In the genomic region with DNA sequence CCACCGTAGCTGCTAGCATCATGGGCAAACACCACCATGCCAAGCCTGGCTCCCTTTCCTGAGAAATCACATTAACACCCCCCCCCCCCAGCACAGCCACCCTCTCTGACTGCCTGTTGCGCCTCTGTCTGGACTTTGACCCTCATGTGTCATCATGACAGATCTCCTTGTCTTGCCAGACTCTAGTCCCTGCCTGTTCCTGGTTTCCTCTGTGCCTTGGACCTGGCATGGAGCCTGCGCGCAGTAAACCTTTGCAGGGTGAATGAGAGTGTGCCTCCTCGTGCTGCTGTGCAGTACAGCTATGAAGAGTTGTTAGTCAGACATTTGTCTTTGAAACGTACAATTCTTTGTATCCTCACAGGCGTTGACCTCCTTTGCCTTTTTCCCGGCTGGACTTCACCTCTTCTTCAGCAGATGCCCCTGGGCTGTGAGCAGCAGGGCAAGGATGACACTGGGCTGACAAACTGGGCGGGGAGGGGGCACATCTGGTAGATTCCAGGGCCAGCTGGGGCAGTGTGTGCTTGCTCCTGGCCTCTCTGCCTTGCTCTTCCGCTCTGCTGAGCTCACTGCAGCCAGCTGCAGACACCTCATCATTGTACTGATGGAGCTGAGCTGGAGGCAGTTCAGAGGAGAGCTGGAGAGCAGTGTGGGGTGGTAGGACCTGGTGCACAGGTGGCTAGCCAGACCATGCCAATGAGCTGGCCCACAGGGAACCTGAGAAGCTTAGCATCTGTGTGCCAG, we compare ENCODE assay signal across 13 mouse cellular contexts.
A peak's percentile ranks its signal among the peaks of the same experiment; 100 is the strongest.
DNase-seq lines count a peak whose midpoint lies in the region; ATAC-seq and TF ChIP-seq lines count a peak whose summit lies in the region.
"Had no signal": no experiment of that assay in that cellular context is flagged by ENCODE, and none has a peak within 500 bp of the region (broad histone marks: within the 10 kb centered on the region; RNA-seq: fewer than 3 reads in every experiment).

No protein-coding gene starts in this region.

- TF ChIP-seq CTCF in lung, postnatal 0 days (IDR thresholded peaks at IDR 0.05) = no peak
- no peak for TF ChIP-seq CTCF in left cerebral cortex, adult 2 months (IDR thresholded peaks at IDR 0.05)

- WGBS in lung, postnatal 0 days = 31% methylated on average over 9 of the region's 10 CpGs
- WGBS in neural tube, embryonic 15.5 days = 46% methylated on average over 10 of the region's 10 CpGs

- ATAC-seq in lung, postnatal 0 days = peak; percentile 41
- ATAC-seq in neural tube, embryonic 15.5 days (ENCODE audit: low FRiP score) = peak; percentile 55
- no peak for ATAC-seq in cerebellum, adult (ENCODE audit: insufficient number of reproducible peaks, low FRiP score, low TSS enrichment)

- H3K27ac ChIP-seq in lung, postnatal 0 days (ENCODE audit: low read length) = no peak overlapping the region
- H3K27ac ChIP-seq in neural tube, embryonic 15.5 days (replicated peaks) = no peak overlapping the region
- H3K27ac ChIP-seq in left cerebral cortex, adult 2 months = no peak overlapping the region
- H3K27ac ChIP-seq: embryonic facial prominence, embryonic 12.5 days had no signal

- no peak for TF ChIP-seq EP300 in lung, postnatal 0 days (IDR thresholded peaks at IDR 0.05)

- DNase-seq in lung, postnatal 0 days (ENCODE audit: low spot score) = peak; percentile 29
- DNase-seq in lung, postnatal 25 days (ENCODE audit: low spot score) = no peak
- DNase-seq in embryo, embryonic 10.5 days (ENCODE audit: low spot score) = peak; percentile 17
- peak; percentile 77 for DNase-seq in kidney, adult 9 months
- DNase-seq in left cerebral cortex, adult 2 months (ENCODE audit: extremely low spot score in 1 of 2, low spot score in 2 of 2) = no peak
- no peak for DNase-seq in left cerebral cortex, postnatal 36 days (ENCODE audit: low spot score in 2 of 2)
- DNase-seq: gastrocnemius, postnatal 10 days; left cerebral cortex, postnatal 4 days; midbrain, embryonic 14.5 days; right cerebral cortex, postnatal 4 days had no signal

- no peaks in the 10 kb centered on the region for H3K36me3 ChIP-seq in lung, postnatal 0 days (ENCODE audit: insufficient read depth, low read length)
- no peaks in the 10 kb centered on the region for H3K36me3 ChIP-seq in neural tube, embryonic 15.5 days
- H3K36me3 ChIP-seq: embryonic facial prominence, embryonic 12.5 days had no signal

- H3K4me1 ChIP-seq in lung, postnatal 0 days (ENCODE audit: insufficient read depth, low read depth, low read length) = no peaks in the 10 kb centered on the region
- H3K4me1 ChIP-seq in neural tube, embryonic 15.5 days = no peaks in the 10 kb centered on the region
- H3K4me1 ChIP-seq: embryonic facial prominence, embryonic 12.5 days had no signal

- no peak overlapping the region for H3K4me2 ChIP-seq in lung, postnatal 0 days (replicated peaks; ENCODE audit: low read depth, low read length)
- H3K4me2 ChIP-seq in neural tube, embryonic 15.5 days = no peak overlapping the region
- H3K4me2 ChIP-seq: embryonic facial prominence, embryonic 12.5 days had no signal

- H3K27me3 ChIP-seq in lung, postnatal 0 days (replicated peaks; ENCODE audit: insufficient read depth, low read length) = no peaks in the 10 kb centered on the region; the same call in 1 of the 2 replicates
- peaks cover 47% of the 10 kb centered on the region for H3K27me3 ChIP-seq in neural tube, embryonic 15.5 days (replicated peaks)

- H3K9me3 ChIP-seq in lung, postnatal 0 days (ENCODE audit: low read length) = no peaks in the 10 kb centered on the region
- no peaks in the 10 kb centered on the region for H3K9me3 ChIP-seq in neural tube, embryonic 15.5 days (replicated peaks)
- H3K9me3 ChIP-seq: embryonic facial prominence, embryonic 12.5 days had no signal

- no peak overlapping the region for H3K4me3 ChIP-seq in lung, postnatal 0 days (ENCODE audit: low read depth, low read length)
- no peak overlapping the region for H3K4me3 ChIP-seq in neural tube, embryonic 15.5 days (replicated peaks)
- H3K4me3 ChIP-seq in left cerebral cortex, adult 2 months = no peak overlapping the region
- H3K4me3 ChIP-seq: embryonic facial prominence, embryonic 12.5 days had no signal

- no peak overlapping the region for H3K9ac ChIP-seq in lung, postnatal 0 days (replicated peaks; ENCODE audit: low read depth)
- no peak overlapping the region for H3K9ac ChIP-seq in neural tube, embryonic 15.5 days (replicated peaks)
- H3K9ac ChIP-seq: embryonic facial prominence, embryonic 12.5 days had no signal

- intact Hi-C loops in left cerebral cortex, adult 2 months (cut with DNase I) = no loop called here
- intact Hi-C loops in left cerebral cortex, postnatal 36 days (cut with DNase I) = no loop called here

Comparison
In these comparisons a context has a peak if more than half of its experiments do, and no peak if none do; other contexts are left out.
1. DNase-seq: peak in lung, postnatal 0 days (single experiment), embryo, embryonic 10.5 days (single experiment) and kidney, adult 9 months (single experiment); none in lung, postnatal 25 days (single experiment), left cerebral cortex, adult 2 months (0 of 2) and left cerebral cortex, postnatal 36 days (0 of 2).